Mouse (Mus musculus) G1E (cell line): ENCODE data around the gene Gm9767. TPM values are rescaled to one million over a fixed set of nuclear protein-coding genes. Genes with fewer than 3 reads are reported as not detected.

ENCODE experiments used
- ATAC-seq: 2 replicates; pipeline ENCODE4 v1.8.0; 2016; ENCODE audit warnings: mild to moderate bottlenecking; ENCODE audit not compliant: insufficient number of reproducible peaks, poor library complexity, low FRiP score, severe bottlenecking; ENCODE audit errors: extremely low read depth
- DNase-seq: peaks from one replicate; pipeline ENCODE4 v3.0.0; 2012; ENCODE audit warnings: low spot score
- H3K27me3 ChIP-seq: 2 replicates; pipeline ENCODE4 v1.6.1; 2012; ENCODE audit warnings: mild to moderate bottlenecking, low read length, inconsistent platforms; ENCODE audit not compliant: insufficient read depth
- H3K36me3 ChIP-seq: replicated peaks from 2 replicates; pipeline ENCODE3; 2012; ENCODE audit warnings: mild to moderate bottlenecking, inconsistent platforms
- H3K4me1 ChIP-seq: 2 replicates; pipeline ENCODE4 v1.6.1; 2012; ENCODE audit warnings: low read depth, low read length, inconsistent platforms, mixed read lengths; ENCODE audit not compliant: insufficient read depth
- H3K4me3 ChIP-seq: 2 replicates; pipeline ENCODE4 v1.5.1; 2012; ENCODE audit warnings: low read depth, mild to moderate bottlenecking, inconsistent platforms, low read length, moderate library complexity, mixed read lengths
- H3K9me3 ChIP-seq: replicated peaks from 2 replicates; pipeline ENCODE4 v1.6.1; 2012; ENCODE audit warnings: inconsistent platforms
- CTCF ChIP-seq: IDR thresholded peaks from 2 replicates; pipeline ENCODE4 v1.5.1; 2012; ENCODE audit warnings: low read depth, low read length, inconsistent platforms, mixed read lengths
- GATA1 ChIP-seq: IDR thresholded peaks from 2 replicates; pipeline ENCODE4 v1.6.1; 2012; ENCODE audit warnings: borderline replicate concordance, low read length, inconsistent platforms, mixed read lengths
- GATA2 ChIP-seq: IDR thresholded peaks from 2 replicates; pipeline ENCODE4 v1.6.1; 2012; ENCODE audit warnings: low read depth, low read length, inconsistent platforms, borderline replicate concordance
- POLR2AphosphoS5 ChIP-seq: IDR thresholded peaks from 2 replicates; pipeline ENCODE4 v1.6.1; 2012; ENCODE audit warnings: low read depth, low read length, inconsistent platforms; ENCODE audit not compliant: insufficient replicate concordance
- TAL1 ChIP-seq: conservative IDR thresholded peaks from 2 replicates; pipeline ENCODE4 v1.6.1; 2012; ENCODE audit warnings: low read depth, low read length, inconsistent platforms, mixed read lengths
- polyA plus RNA-seq: library from polyadenylated mRNA; stranded (reverse); fragments of >175 nt; gene quantifications from 2 replicates; pipeline ENCODE4 v1.2.3, GENCODE M21; 2012
- total RNA-seq, 2 experiments: library from RNA; stranded (forward) in 1 of 2; stranded (reverse) in 1 of 2; fragments of 200-1000 nt in 1 of 2; fragments of >200 nt in 1 of 2; fragmentation: Nextera tagmentation in 1 of 2; gene quantifications; 2 replicates each; pipeline ENCODE4 v1.2.3; 2014 to 2017

The Gm9767 gene
- total and polyA plus RNA-seq, 3 experiments: not detected

DNA sequence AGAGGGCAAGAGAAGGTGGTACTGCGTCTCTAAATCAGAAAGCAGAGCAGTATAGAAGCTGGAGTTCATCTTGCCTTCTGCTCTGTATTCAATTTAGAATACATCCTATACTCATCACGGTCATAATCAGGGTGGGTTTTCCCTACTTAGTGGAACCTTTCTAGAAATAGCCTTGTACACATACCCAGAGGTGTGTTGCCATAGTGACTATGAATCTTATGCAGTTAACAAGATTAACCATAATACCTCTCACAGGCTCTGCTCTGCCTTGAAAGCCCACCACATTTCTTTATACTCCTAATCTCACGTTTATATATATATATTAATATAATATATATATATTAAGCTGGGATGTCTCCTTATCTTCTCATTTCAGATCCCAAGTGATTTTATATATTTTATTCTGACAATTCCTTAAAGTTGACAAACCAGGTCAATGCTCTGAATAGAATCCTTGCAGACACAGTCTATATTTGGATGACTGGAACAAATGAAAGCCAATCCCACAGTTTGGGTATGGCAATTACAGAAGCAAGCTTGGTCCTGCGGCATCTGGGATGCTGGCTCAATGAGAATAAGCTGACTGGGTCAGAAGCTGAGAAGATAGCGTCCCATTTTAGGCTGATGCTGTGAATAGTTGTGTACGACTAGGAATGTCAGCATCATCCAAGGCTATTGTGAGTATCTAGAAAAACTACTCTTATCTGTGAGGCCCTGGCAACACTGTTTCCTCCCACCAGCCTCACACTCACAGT is 41.2 kb downstream of the Gm9767 start:
- Histone ChIP-seq H3K27me3 (no peaks in the 10 kb centered on the region), H3K36me3 (no peaks in the 10 kb centered on the region), H3K9me3 (peaks cover 9% of the 10 kb centered on the region; the same call in 1 of the 2 replicates), H3K4me1 (no peaks in the 10 kb centered on the region), H3K4me3 (no peak overlapping the region)
- no peak for DNase-seq
- TF ChIP-seq TAL1 (no peak), CTCF (no peak), GATA1 (no peak), POLR2AphosphoS5 (no peak), GATA2 (no peak)
- no peak for ATAC-seq

DNA sequence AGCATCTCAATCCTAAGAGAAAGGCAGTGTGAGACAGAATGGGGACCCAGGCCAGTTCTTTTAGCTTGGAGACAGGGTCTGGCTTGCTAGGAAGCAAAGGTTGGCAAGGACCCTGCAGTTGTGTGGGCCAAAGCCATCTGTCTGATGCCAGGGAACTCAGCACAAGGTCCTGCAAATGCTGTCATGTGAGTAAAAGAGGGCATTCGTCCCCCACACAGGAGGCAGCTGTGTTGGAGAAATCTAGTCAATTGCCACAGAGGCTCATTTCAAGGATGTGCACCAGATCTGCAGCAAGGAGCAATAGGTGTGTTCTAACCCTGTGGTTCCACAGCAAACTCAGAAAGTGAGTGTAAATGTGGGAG is 41.7 kb downstream of the Gm9767 start:
- no peaks in the 10 kb centered on the region for H3K27me3 ChIP-seq
- no peaks in the 10 kb centered on the region for H3K4me1 ChIP-seq
- DNase-seq (no peak), ATAC-seq (no peak)
- no peaks in the 10 kb centered on the region for H3K36me3 ChIP-seq
- no peak overlapping the region for H3K4me3 ChIP-seq
- H3K9me3 ChIP-seq: peaks cover 9% of the 10 kb centered on the region; the same call in 1 of the 2 replicates
- TF ChIP-seq GATA1 (no peak), GATA2 (no peak)

Other genes starting within 250 kb of the Gm9767 start
- not detected in 2 replicates for gene Tmem200a, start 797 bp downstream of the Gm9767 start, total RNA-seq (2014; fragmentation: Nextera tagmentation)
- 0.33 TPM in 1 of 2 replicates, not detected in the other for gene Tmem200a, start 797 bp downstream of the Gm9767 start, total RNA-seq (2017)
- gene Tmem200a, start 797 bp downstream of the Gm9767 start, polyA plus RNA-seq: not detected in 2 replicates
- gene Samd3, start 151.5 kb downstream of the Gm9767 start, total RNA-seq (2014; fragmentation: Nextera tagmentation): not detected in 2 replicates
- gene Samd3, start 151.5 kb downstream of the Gm9767 start, total RNA-seq (2017): not detected in 2 replicates
- not detected in 2 replicates for gene Samd3, start 151.5 kb downstream of the Gm9767 start, polyA plus RNA-seq